Mouse (Mus musculus) neural tube, embryonic 13.5 days (tissue): ENCODE measurements at regions not wholly inside any gene's neighbourhood (a gene's known extent, or its start where the extent isn't known, plus 50 kb on each side); places are given as distances from the start of the nearest gene placed in this dataset.
"Not testable (repeated sequence)": the region's sequence is repeated elsewhere in the genome, so short reads cannot be mapped to it uniquely, and the experiment has no call there.

Experiments
- ATAC-seq: fragments of 200-750 bp; cut with Nextera tagmentation; 2 replicates; pipeline ENCODE4 v1.8.0; 2017; ENCODE audit warnings: low read depth, mild to moderate bottlenecking, moderate TSS enrichment, moderate library complexity
- H3K27ac ChIP-seq: fragments of 300-500 bp; sonication (generic); replicated peaks from 2 replicates; pipeline ENCODE4 v1.5.1; 2015; ENCODE audit warnings: moderate library complexity, mild to moderate bottlenecking, inconsistent platforms
- H3K27me3 ChIP-seq: fragments of 300-500 bp; sonication (generic); 2 replicates; pipeline ENCODE4 v1.6.1; 2015; ENCODE audit warnings: mild to moderate bottlenecking, inconsistent platforms
- H3K36me3 ChIP-seq: fragments of 300-500 bp; sonication (generic); 2 replicates; pipeline ENCODE4 v1.6.1; 2015; ENCODE audit warnings: mild to moderate bottlenecking, inconsistent platforms
- H3K4me1 ChIP-seq: fragments of 300-500 bp; sonication (generic); replicated peaks from 2 replicates; pipeline ENCODE4 v1.6.1; 2015; ENCODE audit warnings: inconsistent platforms
- H3K4me2 ChIP-seq: fragments of 300-500 bp; sonication (generic); 2 replicates; pipeline ENCODE4 v1.6.1; 2015; ENCODE audit warnings: inconsistent platforms, mild to moderate bottlenecking, moderate library complexity
- H3K4me3 ChIP-seq: fragments of 300-500 bp; sonication (generic); 2 replicates; pipeline ENCODE4 v1.5.1; 2015; ENCODE audit warnings: mild to moderate bottlenecking, inconsistent platforms
- H3K9ac ChIP-seq: fragments of 300-500 bp; sonication (generic); 2 replicates; pipeline ENCODE4 v1.6.1; 2015; ENCODE audit warnings: moderate library complexity, mild to moderate bottlenecking, inconsistent platforms
- H3K9me3 ChIP-seq: fragments of 300-500 bp; sonication (generic); 2 replicates; pipeline ENCODE4 v1.6.1; 2016; ENCODE audit warnings: inconsistent platforms
- WGBS: fragments of 180-500 bp; shearing (Covaris S2); methylation state at CpG from one replicate; pipeline ENCODE4 v1.1.7; 2015; 5-methylcytosine and 5-hydroxymethylcytosine counted together

GRCm38 (mm10) chr14:87746011-87746410, 329.6 kb downstream of the Tdrd3 start:
- Histone ChIP-seq H3K27ac (no peak overlapping the region), H3K4me2 (no peak overlapping the region), H3K27me3 (no peaks in the 10 kb centered on the region), H3K4me3 (no peak overlapping the region), H3K36me3 (no peaks in the 10 kb centered on the region), H3K9ac (no peak overlapping the region), H3K4me1 (no peaks in the 10 kb centered on the region), H3K9me3 (no peaks in the 10 kb centered on the region)
- ATAC-seq = no peak
- WGBS = 39% methylated on average over 5 of the region's 5 CpGs

DNA sequence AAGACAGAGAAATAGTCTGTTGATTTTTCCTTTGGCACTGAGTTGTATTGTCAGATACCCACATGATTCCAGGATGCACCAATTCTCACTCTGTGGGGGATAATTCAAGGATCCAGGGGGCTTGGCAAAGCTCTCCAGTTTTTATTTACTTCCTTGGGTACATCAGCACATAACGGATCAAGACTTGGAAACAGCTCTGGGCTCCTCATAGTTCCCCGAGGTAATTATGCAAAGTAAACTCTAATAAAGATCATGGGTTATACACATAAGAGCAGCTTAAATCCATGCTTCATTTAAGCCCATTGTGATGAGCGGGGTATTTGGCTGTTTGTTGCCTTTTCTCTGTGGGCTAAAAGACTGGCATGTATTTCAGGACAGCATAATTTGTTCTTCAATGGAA, 332.6 kb downstream of the Tdrd3 start:
- no peak overlapping the region for H3K9ac ChIP-seq
- no peaks in the 10 kb centered on the region for H3K27me3 ChIP-seq
- 58% methylated on average over 3 of the region's 3 CpGs for WGBS
- H3K36me3 ChIP-seq = no peaks in the 10 kb centered on the region
- no peaks in the 10 kb centered on the region for H3K4me1 ChIP-seq
- H3K4me2 ChIP-seq = no peak overlapping the region
- no peak overlapping the region for H3K4me3 ChIP-seq
- ATAC-seq = no peak
- no peaks in the 10 kb centered on the region for H3K9me3 ChIP-seq
- H3K27ac ChIP-seq = no peak overlapping the region

GRCm38 (mm10) chr14:87749762-87750161, 333.3 kb downstream of the Tdrd3 start:
- H3K9me3 ChIP-seq = no peaks in the 10 kb centered on the region
- no peaks in the 10 kb centered on the region for H3K27me3 ChIP-seq
- no peak overlapping the region for H3K27ac ChIP-seq
- H3K4me3 ChIP-seq = no peak overlapping the region
- no peak for ATAC-seq
- H3K9ac ChIP-seq = no peak overlapping the region
- H3K36me3 ChIP-seq = no peaks in the 10 kb centered on the region
- no peaks in the 10 kb centered on the region for H3K4me1 ChIP-seq
- H3K4me2 ChIP-seq = no peak overlapping the region

DNA sequence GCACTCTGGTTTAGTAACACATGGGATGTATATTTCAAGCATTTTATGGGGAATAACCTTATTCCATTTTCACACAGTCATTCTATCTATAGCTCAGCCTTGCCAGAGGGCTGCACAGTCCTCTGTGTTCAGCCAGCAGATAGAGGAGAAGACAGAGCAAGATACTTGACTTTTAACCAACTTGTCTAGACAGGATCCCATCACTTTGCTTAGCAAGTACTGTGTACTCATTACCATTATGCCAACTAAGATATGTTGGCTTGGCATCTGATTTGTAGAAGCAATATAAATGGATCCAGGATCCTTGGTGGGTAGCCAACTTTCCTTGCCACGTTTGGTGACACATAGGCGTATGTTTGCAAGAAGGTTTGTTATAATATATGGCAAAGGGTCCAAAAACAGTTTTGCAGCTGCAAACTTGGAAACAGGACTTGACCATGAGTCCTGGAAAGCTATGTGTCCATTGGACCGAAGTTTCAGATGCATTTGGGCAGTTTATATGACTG, 334.3 kb downstream of the Tdrd3 start:
- H3K4me3 ChIP-seq = no peak overlapping the region
- no peaks in the 10 kb centered on the region for H3K9me3 ChIP-seq
- H3K4me1 ChIP-seq = no peaks in the 10 kb centered on the region
- no peak overlapping the region for H3K27ac ChIP-seq
- no peaks in the 10 kb centered on the region for H3K27me3 ChIP-seq
- H3K9ac ChIP-seq = no peak overlapping the region
- no peak for ATAC-seq
- no peaks in the 10 kb centered on the region for H3K36me3 ChIP-seq
- no peak overlapping the region for H3K4me2 ChIP-seq
- WGBS = 82% methylated on average over 3 of the region's 3 CpGs

DNA sequence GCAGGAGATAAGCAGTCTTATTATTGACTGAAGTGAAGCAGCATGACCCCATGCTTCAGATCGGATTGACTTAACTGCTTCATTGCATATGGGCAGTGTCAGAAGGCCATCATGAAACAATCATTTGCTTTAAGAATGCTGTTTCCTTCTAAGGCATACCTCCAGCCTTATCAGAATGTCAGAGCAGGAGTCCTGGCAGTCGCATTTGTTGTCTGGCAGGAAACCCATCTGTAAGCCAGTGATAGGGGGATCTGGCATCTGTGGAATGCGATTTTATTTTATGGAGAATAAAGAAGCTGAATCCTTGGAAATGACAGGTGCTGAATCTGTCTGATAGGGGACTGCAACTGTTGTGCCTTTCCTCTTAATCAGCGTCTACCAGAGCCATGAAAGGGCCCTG, 338.3 kb downstream of the Tdrd3 start:
- Histone ChIP-seq H3K4me2 (no peak overlapping the region), H3K4me3 (no peak overlapping the region), H3K27ac (no peak overlapping the region), H3K27me3 (no peaks in the 10 kb centered on the region), H3K36me3 (no peaks in the 10 kb centered on the region), H3K9me3 (no peaks in the 10 kb centered on the region), H3K9ac (no peak overlapping the region), H3K4me1 (no peaks in the 10 kb centered on the region)
- ATAC-seq = no peak
- WGBS = 70% methylated on average over 4 of the region's 4 CpGs

GRCm38 (mm10) chr14:87775332-87775890, 359.0 kb downstream of the Tdrd3 start:
- no peaks in the 10 kb centered on the region for H3K9me3 ChIP-seq
- H3K4me2 ChIP-seq = no peak overlapping the region
- no peaks in the 10 kb centered on the region for H3K4me1 ChIP-seq
- H3K27ac ChIP-seq = no peak overlapping the region
- no peak for ATAC-seq
- no peak overlapping the region for H3K4me3 ChIP-seq
- no peak overlapping the region for H3K9ac ChIP-seq
- H3K27me3 ChIP-seq = no peaks in the 10 kb centered on the region
- no peaks in the 10 kb centered on the region for H3K36me3 ChIP-seq

DNA sequence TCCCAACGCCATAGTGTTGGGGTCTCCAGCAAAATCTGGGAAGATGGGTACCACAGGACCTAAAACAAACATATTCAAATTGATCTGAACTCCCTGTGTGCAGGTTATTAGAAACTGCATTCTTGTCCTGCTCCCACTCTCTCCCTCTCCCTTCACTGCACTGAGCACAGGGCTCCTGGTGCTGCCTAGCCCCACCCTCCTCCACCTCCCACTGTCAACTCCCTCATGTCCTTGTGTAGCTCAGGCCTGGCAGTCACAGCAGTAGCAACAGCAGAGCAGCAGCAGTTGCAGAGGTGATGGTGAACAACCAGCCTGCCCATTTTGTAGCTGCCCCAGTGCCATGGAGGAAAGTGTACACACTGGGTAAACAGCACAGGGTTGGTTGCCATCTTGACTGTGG, 383.4 kb downstream of the Tdrd3 start:
- no peak overlapping the region for H3K27ac ChIP-seq
- H3K27me3 ChIP-seq = no peaks in the 10 kb centered on the region
- H3K9ac ChIP-seq = no peak overlapping the region
- no peak for ATAC-seq
- no peak overlapping the region for H3K4me2 ChIP-seq
- H3K36me3 ChIP-seq = no peaks in the 10 kb centered on the region
- H3K4me3 ChIP-seq = no peak overlapping the region
- no peaks in the 10 kb centered on the region for H3K9me3 ChIP-seq
- 84% methylated on average over 1 of the region's 1 CpGs for WGBS
- no peaks in the 10 kb centered on the region for H3K4me1 ChIP-seq

DNA sequence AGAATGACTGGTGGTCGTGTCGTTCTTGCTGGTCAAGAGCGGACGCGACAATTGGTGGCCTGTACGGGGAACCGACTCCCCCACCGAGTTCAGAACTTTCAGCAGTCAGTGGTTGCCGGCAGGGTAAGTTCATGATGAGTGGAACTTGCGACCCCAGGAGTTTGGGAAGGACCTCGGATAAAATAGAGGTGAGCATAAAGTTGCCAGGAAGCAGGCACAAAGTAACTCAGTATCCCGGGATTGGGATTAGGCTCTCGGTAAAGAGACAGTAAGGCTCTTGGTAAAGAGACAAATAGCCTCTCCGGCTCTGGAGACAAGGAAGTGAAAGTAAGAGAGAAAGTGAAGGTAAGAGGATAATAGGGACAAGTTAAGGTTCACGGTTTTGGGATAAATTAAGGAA, 393.2 kb downstream of the Tdrd3 start:
- H3K9me3 ChIP-seq, ATAC-seq, H3K36me3 ChIP-seq, H3K27me3 ChIP-seq, H3K4me1 ChIP-seq, H3K9ac ChIP-seq, H3K27ac ChIP-seq, H3K4me3 ChIP-seq, H3K4me2 ChIP-seq: not testable (repeated sequence)
- WGBS = 92% methylated on average over 15 of the region's 15 CpGs

- WGBS = 65% methylated on average over 2 of the region's 2 CpGs
- no peaks in the 10 kb centered on the region for H3K9me3 ChIP-seq
- H3K4me2 ChIP-seq = no peak overlapping the region
- no peaks in the 10 kb centered on the region for H3K4me1 ChIP-seq
- no peak for ATAC-seq
- H3K36me3 ChIP-seq = no peaks in the 10 kb centered on the region
- no peak overlapping the region for H3K4me3 ChIP-seq
- H3K27ac ChIP-seq = no peak overlapping the region
- no peaks in the 10 kb centered on the region for H3K27me3 ChIP-seq
- no peak overlapping the region for H3K9ac ChIP-seq
Measured at GRCm38 (mm10) chr14:87844120-87844519, 427.7 kb downstream of the Tdrd3 start.

DNA sequence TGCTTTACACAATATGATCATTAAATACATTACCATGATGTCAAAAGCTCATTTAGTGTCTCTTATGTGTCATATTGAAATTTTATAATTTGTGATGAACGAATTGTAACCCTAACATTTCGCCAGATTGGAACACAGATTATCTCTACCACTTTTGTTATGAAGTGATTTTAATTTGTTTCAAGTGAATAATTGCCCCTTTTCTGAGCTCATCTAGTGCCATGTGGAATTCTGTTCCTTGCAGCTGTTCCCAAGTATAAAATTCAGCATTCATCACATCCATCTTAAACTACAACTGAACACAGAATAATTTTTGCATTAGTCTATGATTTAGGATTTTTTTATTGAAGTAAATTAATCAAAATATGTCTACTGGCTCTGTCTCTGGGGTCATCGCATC, 445.0 kb downstream of the Tdrd3 start:
- H3K9ac ChIP-seq = no peak overlapping the region
- H3K4me2 ChIP-seq = no peak overlapping the region
- no peaks in the 10 kb centered on the region for H3K27me3 ChIP-seq
- no peak for ATAC-seq
- no peak overlapping the region for H3K4me3 ChIP-seq
- 85% methylated on average over 3 of the region's 3 CpGs for WGBS
- H3K9me3 ChIP-seq = no peaks in the 10 kb centered on the region
- H3K36me3 ChIP-seq = no peaks in the 10 kb centered on the region
- H3K4me1 ChIP-seq = peaks cover 11% of the 10 kb centered on the region; the same call in 1 of the 2 replicates
- no peak overlapping the region for H3K27ac ChIP-seq

DNA sequence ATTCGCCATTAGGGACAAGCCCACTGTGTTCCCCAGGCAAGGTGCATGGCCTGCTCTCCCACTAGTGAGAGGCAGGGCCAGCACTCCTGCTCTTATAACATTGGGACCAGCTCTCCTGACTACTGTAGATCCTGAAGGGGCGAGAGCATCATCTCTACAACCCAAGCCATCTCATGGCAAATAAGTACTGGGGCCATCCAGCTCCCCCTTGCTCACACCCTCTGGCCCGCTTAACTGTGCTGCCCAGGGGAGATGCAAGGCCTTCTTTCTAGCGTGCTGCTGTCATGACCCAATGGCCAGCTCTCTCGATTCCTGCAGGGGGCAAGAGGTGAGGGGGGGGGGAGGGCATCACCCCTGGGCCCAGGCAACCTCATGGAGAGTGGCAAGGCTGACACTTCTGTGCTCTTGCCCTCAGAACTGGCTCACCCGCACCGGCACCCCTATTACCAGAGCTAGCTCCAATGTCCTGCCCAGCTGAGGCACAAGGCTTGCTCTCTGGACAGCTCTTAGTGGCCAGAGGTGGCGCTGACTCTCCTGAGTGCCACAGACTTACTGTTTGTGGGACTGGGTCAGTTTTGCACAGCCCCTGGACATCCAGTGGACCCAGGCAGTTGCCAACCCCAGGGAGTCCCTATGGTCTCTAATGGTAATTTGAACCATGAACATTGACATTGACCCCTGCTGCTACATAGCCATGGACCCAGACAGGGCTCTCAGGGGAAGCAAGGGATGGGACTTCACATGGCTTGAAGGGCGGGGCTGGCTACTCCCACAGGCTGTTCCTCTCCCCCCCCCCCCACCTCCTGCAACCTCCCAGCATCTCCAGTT, 448.2 kb downstream of the Tdrd3 start:
- H3K9ac ChIP-seq = no peak overlapping the region
- 88% methylated on average over 9 of the region's 9 CpGs for WGBS
- peak; percentile 47; the same call in 1 of the 2 replicates for ATAC-seq
- H3K4me3 ChIP-seq = no peak overlapping the region
- peaks cover 11% of the 10 kb centered on the region; the same call in 1 of the 2 replicates for H3K4me1 ChIP-seq
- no peak overlapping the region for H3K4me2 ChIP-seq
- H3K27ac ChIP-seq = no peak overlapping the region
- no peaks in the 10 kb centered on the region for H3K9me3 ChIP-seq
- H3K27me3 ChIP-seq = no peaks in the 10 kb centered on the region
- no peaks in the 10 kb centered on the region for H3K36me3 ChIP-seq

- Histone ChIP-seq H3K4me3 (no peak overlapping the region), H3K27me3 (no peaks in the 10 kb centered on the region), H3K4me1 (peaks cover 11% of the 10 kb centered on the region; the same call in 1 of the 2 replicates), H3K27ac (no peak overlapping the region), H3K36me3 (no peaks in the 10 kb centered on the region), H3K4me2 (peak overlapping the region; percentile 25), H3K9me3 (no peaks in the 10 kb centered on the region), H3K9ac (no peak overlapping the region)
- WGBS = 48% methylated on average over 14 of the region's 14 CpGs
- no peak for ATAC-seq
Measured at GRCm38 (mm10) chr14:87865216-87866202, 449.1 kb downstream of the Tdrd3 start.
